Mouse (Mus musculus): ENCODE data around the gene Gm10842. TPM values are rescaled to one million over a fixed set of nuclear protein-coding genes. Genes with fewer than 3 reads are reported as not detected.

Gene Gm10842
- polyA plus RNA-seq, 1 experiment from 2014 or later: not detected

GRCm38 (mm10) chr11:105178516-105178915, 31.8 kb downstream of the Gm10842 start, which contains the start of gene Tlk2:
Gene Tlk2 (plus strand): TSS chr11:105178807.
- no peak within 1 kb of the TSS for H3K4me3 ChIP-seq (ENCODE audit: low read depth, low read length)
- no peak within 1 kb of the TSS for H3K27ac ChIP-seq (ENCODE audit: low read depth, low read length)
- no peaks in the 10 kb centered on the region for H3K36me3 ChIP-seq (ENCODE audit: control insufficient read depth, insufficient read depth)
- no peaks in the 10 kb centered on the region for H3K9me3 ChIP-seq (ENCODE audit: control insufficient read depth)
- H3K4me1 ChIP-seq (replicated peaks; ENCODE audit: control insufficient read depth, insufficient read depth, low read length): peaks cover 5% of the 10 kb centered on the region; the same call in 1 of the 2 replicates
- peak within 1 kb of the TSS; percentile 94; the same call in 1 of the 2 replicates for H3K4me2 ChIP-seq (replicated peaks; ENCODE audit: low read depth)
- 52% methylated on average over 2 of the region's 2 CpGs for WGBS
- no peak for ATAC-seq
- H3K27me3 ChIP-seq (replicated peaks; ENCODE audit: control insufficient read depth, insufficient read depth, low read length): no peaks in the 10 kb centered on the region
- TF ChIP-seq CTCF (IDR thresholded peaks at IDR 0.05; ENCODE audit: low read depth): no peak
- no peak within 1 kb of the TSS for H3K9ac ChIP-seq (ENCODE audit: low read depth, low read length)

DNA sequence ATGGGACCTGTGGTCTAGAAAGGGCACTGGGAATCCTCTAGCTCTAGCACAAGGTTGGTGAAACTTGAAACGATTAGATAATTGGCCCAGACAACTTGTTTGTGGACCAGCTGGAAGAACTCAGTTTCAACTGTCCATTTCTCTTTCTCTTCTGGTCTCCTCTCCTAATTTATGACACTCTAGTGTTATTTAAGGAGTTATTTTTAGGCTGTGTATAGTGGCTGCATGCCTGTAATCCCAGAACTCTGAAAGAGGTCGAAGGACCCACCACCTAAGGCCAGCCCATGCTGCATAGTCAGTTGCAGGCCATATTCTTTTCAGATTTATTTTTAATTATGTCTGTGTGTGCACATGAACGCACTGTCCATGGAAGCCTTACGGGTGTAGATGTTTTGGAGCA, 32.8 kb downstream of the Gm10842 start:
- Histone ChIP-seq H3K9ac (ENCODE audit: low read depth, low read length) (no peak overlapping the region), H3K9me3 (ENCODE audit: control insufficient read depth) (no peaks in the 10 kb centered on the region), H3K4me1 (replicated peaks; ENCODE audit: control insufficient read depth, insufficient read depth, low read length) (peaks cover 5% of the 10 kb centered on the region; the same call in 1 of the 2 replicates), H3K27me3 (replicated peaks; ENCODE audit: control insufficient read depth, insufficient read depth, low read length) (no peaks in the 10 kb centered on the region), H3K4me2 (replicated peaks; ENCODE audit: low read depth) (peak overlapping the region; percentile 94; the same call in 1 of the 2 replicates), H3K4me3 (ENCODE audit: low read depth, low read length) (no peak overlapping the region), H3K27ac (ENCODE audit: low read depth, low read length) (no peak overlapping the region), H3K36me3 (ENCODE audit: control insufficient read depth, insufficient read depth) (peaks cover 4% of the 10 kb centered on the region)
- no peak for ATAC-seq
- 71% methylated on average over 4 of the region's 4 CpGs for WGBS
- TF ChIP-seq CTCF (IDR thresholded peaks at IDR 0.05; ENCODE audit: low read depth): no peak

GRCm38 (mm10) chr11:105180471-105181091, 33.9 kb downstream of the Gm10842 start:
- H3K27me3 ChIP-seq (replicated peaks; ENCODE audit: control insufficient read depth, insufficient read depth, low read length): no peaks in the 10 kb centered on the region
- peak overlapping the region; percentile 94 for H3K4me2 ChIP-seq (replicated peaks; ENCODE audit: low read depth)
- peak overlapping the region; percentile 87 for H3K4me3 ChIP-seq (ENCODE audit: low read depth, low read length)
- no peak; the same call in 1 of the 2 replicates for ATAC-seq
- H3K27ac ChIP-seq (ENCODE audit: low read depth, low read length): peak overlapping the region; percentile 93
- no peak for TF ChIP-seq CTCF (IDR thresholded peaks at IDR 0.05; ENCODE audit: low read depth)
- WGBS: under 1% methylated on average over 35 of the region's 35 CpGs
- peaks cover 5% of the 10 kb centered on the region; the same call in 1 of the 2 replicates for H3K4me1 ChIP-seq (replicated peaks; ENCODE audit: control insufficient read depth, insufficient read depth, low read length)
- no peaks in the 10 kb centered on the region for H3K9me3 ChIP-seq (ENCODE audit: control insufficient read depth)
- H3K9ac ChIP-seq (ENCODE audit: low read depth, low read length): peak overlapping the region; percentile 100
- H3K36me3 ChIP-seq (ENCODE audit: control insufficient read depth, insufficient read depth): peaks cover 8% of the 10 kb centered on the region

GRCm38 (mm10) chr11:105181126-105181637, 34.5 kb downstream of the Gm10842 start:
- peaks cover 5% of the 10 kb centered on the region; the same call in 1 of the 2 replicates for H3K4me1 ChIP-seq (replicated peaks; ENCODE audit: control insufficient read depth, insufficient read depth, low read length)
- H3K27ac ChIP-seq (ENCODE audit: low read depth, low read length): peak overlapping the region; percentile 93
- H3K9ac ChIP-seq (ENCODE audit: low read depth, low read length): peak overlapping the region; percentile 100
- peak overlapping the region; percentile 94 for H3K4me2 ChIP-seq (replicated peaks; ENCODE audit: low read depth)
- H3K4me3 ChIP-seq (ENCODE audit: low read depth, low read length): peak overlapping the region; percentile 87
- peak; percentile 94 for ATAC-seq
- H3K27me3 ChIP-seq (replicated peaks; ENCODE audit: control insufficient read depth, insufficient read depth, low read length): no peaks in the 10 kb centered on the region
- TF ChIP-seq CTCF (IDR thresholded peaks at IDR 0.05; ENCODE audit: low read depth): no peak
- H3K9me3 ChIP-seq (ENCODE audit: control insufficient read depth): no peaks in the 10 kb centered on the region
- H3K36me3 ChIP-seq (ENCODE audit: control insufficient read depth, insufficient read depth): peaks cover 8% of the 10 kb centered on the region
- WGBS: under 1% methylated on average over 53 of the region's 60 CpGs

GRCm38 (mm10) chr11:105181689-105182460, 35.2 kb downstream of the Gm10842 start:
- Histone ChIP-seq H3K9me3 (ENCODE audit: control insufficient read depth) (no peaks in the 10 kb centered on the region), H3K4me2 (replicated peaks; ENCODE audit: low read depth) (peak overlapping the region; percentile 94), H3K4me1 (replicated peaks; ENCODE audit: control insufficient read depth, insufficient read depth, low read length) (peaks cover 5% of the 10 kb centered on the region; the same call in 1 of the 2 replicates), H3K27me3 (replicated peaks; ENCODE audit: control insufficient read depth, insufficient read depth, low read length) (no peaks in the 10 kb centered on the region), H3K9ac (ENCODE audit: low read depth, low read length) (peak overlapping the region; percentile 100), H3K36me3 (ENCODE audit: control insufficient read depth, insufficient read depth) (peaks cover 8% of the 10 kb centered on the region), H3K27ac (ENCODE audit: low read depth, low read length) (peak overlapping the region; percentile 93), H3K4me3 (ENCODE audit: low read depth, low read length) (peak overlapping the region; percentile 87)
- ATAC-seq: peak; percentile 62
- no peak for TF ChIP-seq CTCF (IDR thresholded peaks at IDR 0.05; ENCODE audit: low read depth)
- 4% methylated on average over 72 of the region's 89 CpGs for WGBS

DNA sequence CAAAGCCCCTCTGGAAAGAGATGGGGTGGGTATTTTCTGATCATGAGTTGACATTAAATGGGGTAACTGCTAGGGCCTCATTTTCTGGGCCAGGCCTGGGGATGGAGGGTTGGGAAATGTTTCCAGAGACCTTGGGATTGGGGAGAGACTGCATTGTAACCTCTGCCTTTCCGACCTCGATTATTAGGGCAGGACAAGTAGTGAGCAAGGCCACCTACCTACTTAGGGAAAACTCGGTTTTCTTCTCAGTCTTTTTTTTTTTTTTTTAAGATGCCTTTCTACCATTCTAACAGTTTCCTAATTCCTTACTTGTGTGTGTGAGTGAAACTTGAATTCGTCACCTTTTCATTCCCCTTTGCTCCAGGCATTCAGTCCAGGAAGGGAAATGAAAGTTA, 35.8 kb downstream of the Gm10842 start:
- 2% methylated on average over 4 of the region's 4 CpGs for WGBS
- Histone ChIP-seq H3K27me3 (replicated peaks; ENCODE audit: control insufficient read depth, insufficient read depth, low read length) (no peaks in the 10 kb centered on the region), H3K4me1 (replicated peaks; ENCODE audit: control insufficient read depth, insufficient read depth, low read length) (peaks cover 5% of the 10 kb centered on the region; the same call in 1 of the 2 replicates), H3K36me3 (ENCODE audit: control insufficient read depth, insufficient read depth) (peaks cover 8% of the 10 kb centered on the region), H3K4me3 (ENCODE audit: low read depth, low read length) (peak overlapping the region; percentile 87), H3K9ac (ENCODE audit: low read depth, low read length) (peak overlapping the region; percentile 100), H3K4me2 (replicated peaks; ENCODE audit: low read depth) (peak overlapping the region; percentile 94), H3K27ac (ENCODE audit: low read depth, low read length) (peak overlapping the region; percentile 93), H3K9me3 (ENCODE audit: control insufficient read depth) (no peaks in the 10 kb centered on the region)
- ATAC-seq: no peak
- TF ChIP-seq CTCF (IDR thresholded peaks at IDR 0.05; ENCODE audit: low read depth): no peak
